Mouse (Mus musculus) R1 (cell line): Measurements from ENCODE around the gene Cdk5r1.

ENCODE experiments used
- DNase-seq: peaks from one replicate; pipeline ENCODE4 v3.0.0-alpha.2; 2018; ENCODE audit warnings: low read depth, low spot score

Gene Cdk5r1

DNA sequence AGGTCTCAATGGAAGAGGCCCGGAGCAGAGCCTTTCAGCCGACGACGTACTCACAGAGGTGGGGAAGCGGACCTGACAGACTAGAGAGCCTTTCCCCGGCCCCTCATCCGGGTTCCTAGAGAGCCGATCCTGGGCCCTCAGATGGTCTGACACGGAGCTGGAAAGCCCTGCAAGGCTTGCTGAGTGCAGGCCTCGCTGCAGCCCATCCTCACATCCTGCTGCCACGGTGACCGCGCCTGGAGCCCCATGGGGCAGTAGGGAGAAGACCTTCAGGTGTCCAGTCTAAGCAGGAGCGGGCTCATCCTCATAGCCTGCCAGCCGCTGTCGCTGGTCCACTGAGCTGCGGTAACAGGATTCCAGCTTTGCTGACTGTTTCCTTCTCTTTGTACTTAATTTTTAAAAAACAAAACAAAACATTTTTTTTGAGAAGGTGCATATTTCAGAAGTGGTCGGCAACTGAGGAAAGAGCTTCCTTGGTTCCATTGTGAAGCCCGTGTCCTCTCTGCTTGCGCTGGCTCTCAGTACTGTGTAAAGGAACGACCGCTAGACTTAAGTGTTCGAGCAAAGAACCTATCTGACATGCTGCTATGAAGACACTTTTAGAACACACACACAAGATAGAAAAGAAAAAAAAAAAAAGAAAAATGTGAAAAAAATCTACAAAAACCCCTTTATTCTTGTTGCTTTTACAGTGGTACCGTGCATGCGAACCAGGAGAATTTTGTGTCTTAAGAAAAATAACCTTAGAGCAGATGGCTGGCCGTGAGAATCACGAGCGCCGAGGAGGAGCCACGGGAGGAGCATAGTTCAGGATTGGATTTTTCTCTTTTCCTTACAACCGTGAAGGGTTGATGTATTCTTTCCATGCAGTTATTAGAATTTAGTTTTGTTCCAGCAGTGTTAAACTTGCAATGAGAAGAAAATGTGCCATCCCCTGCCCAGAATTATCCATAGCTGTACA lies 3.4 kb downstream of the Cdk5r1 start:
- DNase-seq: no peak

DNA sequence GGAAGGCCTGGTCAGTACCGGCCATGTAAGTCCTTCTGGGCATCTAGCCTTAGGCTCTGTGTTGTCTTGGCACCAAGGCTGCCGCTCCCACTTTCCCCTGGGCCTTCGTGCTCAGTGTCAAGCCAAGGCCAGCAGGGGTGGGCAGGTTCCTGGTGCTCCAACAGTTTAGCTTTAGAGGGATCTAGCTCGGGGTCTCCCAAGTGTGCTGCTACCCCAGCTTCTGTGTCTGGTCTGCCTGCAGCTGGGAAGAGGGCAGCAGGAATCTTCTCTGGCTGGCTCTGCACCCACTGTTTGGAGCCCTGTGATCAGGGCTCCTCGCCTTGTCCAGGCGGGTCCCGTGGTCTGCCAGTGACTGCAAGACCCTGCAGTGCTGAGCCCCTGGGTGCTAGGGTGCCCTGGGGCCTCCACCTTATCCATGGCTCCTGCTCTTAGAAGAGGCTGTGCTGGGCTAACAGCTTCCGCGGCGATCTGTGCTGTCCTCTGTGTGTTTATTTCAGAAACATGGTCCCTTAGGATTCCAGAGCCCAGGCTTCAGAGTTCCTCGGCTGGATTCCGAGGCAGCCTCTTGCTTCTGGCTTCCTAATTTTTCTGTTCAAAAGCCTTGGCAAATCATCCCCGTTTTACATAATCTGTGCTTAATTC lies 4.7 kb downstream of the Cdk5r1 start:
- DNase-seq: no peak

DNA sequence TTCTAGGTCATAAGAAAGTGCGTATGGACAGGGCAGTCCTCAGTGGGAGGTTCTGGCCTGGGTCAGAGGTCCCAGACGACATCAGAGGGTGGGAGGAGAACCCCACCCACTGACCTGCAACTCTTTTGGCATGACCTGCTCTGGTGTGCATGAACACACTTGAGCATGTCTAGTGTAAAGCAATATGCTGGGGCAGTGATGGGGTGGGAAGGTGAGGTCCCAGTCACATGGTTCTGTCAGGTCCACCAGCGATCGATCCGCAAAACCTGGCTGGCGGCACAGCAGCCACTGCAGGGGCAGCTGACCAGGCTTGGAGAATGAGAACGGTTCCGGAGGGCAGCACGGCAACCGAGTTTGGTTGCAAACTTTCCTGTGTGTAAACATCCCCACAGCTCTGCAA lies 5.5 kb downstream of the Cdk5r1 start:
- DNase-seq: no peak

DNA sequence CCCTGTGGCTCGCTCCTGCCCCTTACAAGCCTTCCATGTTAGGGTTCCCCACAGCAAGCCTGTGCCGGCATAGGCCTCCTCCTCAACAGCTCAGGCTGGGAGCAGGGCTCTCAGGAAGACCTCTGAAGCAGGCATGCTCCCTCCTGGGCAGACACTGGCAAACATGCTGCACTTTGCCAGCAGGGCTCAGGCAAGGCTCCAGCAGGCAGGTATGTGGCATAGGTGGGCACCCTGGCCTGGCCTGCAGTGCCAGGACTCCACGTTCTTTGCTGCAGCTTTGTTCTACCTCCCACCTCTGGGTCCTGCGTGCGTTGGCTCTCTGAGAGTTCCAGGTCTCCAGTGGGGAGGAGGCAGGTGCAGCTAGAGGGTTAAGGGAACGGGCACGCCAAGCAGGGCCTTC lies 6.1 kb downstream of the Cdk5r1 start:
- DNase-seq: no peak

DNA sequence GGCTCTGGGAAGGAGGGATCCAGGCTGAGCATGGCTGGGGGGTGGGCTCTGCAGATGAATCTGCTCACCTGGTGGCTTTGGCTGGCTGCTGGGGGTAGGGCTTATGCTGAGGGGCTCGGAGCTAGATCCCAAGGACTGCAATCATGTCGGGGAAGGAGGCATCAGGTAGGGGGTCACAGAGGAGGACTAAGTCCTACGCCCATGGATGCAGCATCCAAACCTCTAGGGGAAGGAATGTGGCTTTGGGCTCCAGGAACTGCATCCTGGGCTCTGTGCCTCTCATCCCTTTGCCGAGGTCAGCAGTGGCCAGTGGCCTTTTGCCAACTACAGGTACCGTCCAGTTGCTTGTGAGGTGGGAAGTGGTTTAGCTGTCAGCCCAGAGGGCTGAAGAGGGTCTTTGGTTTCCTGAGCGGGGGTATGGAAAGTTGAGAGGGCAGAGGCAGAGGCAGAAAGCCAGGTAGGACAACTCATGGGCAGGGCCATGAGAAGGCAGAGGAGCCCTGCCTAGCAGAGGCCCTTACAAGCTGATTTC lies 6.8 kb downstream of the Cdk5r1 start:
- DNase-seq: no peak

DNA sequence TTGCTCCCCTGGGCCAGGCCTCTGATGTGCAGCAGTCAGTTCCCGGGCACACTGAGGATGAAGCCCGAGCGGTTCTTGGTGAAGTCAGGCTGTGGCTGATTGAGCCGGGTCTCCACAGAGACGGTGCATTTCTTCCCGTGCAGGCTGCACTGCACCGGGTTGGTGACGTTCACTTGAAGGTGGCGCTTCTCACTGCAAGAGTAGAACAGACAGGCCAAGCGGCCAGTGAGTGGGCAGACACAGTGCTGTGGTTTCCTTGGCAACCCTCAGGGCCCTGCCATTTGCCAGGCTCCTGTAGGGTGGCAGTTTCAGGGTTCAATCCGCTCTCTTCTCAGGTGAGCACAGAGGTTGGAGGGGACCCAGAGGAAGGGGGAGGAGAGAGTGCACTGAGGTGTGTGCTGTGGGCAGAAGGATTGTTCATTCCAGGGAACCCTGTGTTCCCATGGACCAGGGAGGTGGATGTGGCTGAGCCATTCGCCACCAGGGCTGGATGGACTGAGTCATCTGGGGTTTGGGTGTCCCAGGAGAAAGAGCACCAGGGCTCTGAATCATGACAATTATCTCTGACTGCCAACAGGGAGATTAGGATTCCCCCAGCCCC lies 7.5 kb downstream of the Cdk5r1 start:
- DNase-seq: peak; percentile 38

DNA sequence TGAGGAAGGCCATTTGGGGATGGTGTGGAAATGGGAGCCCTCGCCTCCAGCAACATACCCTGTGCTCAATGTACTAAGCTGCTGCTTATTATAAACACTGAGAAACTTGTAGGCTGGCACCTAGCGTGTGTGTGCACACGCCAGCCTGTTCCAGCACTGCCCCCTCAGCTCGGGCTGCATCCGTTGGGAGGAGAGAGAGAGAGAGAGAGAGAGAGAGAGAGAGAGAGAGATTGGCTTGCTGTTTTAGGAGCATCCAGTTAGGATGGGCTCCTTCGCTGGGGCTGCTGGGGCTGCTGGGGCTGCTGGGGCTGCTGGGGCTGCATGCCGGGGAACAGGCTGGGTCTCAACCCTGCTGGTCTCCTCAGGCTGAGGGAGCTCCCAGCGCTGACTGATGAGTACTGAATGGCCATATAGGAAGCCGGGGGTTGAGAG lies 8.3 kb downstream of the Cdk5r1 start:
- no peak for DNase-seq

DNA sequence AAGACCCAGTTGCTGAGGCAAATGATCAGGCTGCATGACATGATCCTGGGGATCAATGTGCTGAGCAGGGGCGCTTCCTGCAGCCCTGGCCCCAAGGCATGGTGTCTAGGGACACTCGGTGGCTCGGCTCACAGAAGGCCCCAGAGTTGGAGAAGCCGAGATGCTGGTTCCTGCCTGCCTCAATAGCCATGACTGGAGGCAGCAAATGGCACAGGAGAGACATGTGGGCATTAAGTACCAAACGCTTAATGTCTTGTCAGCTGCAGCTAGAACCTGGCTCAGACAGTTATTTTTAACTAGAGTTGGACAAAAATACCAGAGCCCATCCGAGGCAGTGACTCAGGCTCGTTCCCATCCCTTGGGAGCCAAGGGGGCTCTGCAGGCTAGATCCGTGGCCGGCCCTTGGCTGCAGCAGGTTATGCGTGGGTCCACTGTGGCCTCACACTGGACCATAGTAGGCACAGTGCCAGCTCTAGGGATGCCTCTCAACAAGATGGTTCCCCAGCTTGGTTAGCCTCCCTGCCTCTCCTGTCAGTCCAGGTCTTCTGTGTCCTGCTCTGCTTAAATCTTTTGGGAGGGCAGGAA lies 8.9 kb downstream of the Cdk5r1 start:
- no peak for DNase-seq

DNA sequence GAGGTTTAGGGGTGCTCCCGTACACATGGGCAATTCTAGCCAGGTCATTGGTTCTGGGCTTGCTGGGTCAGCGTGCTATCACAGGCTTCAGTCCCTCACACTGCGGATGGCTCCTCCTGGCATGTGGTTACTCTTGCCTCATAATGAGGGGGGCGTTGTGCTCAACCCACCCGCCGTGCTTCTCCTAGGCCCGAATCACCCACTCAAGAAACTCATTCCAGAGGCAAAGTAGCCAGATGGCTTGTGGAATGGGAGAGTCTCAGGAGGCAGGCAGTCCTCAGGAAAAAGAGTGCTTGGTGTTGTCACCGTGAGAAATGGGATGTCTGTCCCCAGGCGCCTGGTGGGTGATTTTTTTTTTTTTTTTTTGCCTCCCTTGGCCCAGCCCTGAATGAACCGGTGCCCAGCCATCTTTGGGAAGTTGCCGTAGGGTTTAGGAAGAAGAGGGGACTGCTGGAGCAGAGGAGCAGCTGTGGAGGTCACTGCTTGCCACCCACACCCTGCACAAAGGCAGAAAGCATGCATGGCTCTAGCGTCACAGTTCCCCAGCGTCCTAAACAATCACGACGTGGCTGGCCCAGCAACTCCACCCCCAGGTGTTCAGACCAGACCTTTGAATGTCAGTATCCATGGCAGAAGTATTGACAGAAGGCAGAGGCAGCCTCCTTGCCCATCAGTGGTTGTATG lies 11.2 kb downstream of the Cdk5r1 start:
- DNase-seq: no peak

DNA sequence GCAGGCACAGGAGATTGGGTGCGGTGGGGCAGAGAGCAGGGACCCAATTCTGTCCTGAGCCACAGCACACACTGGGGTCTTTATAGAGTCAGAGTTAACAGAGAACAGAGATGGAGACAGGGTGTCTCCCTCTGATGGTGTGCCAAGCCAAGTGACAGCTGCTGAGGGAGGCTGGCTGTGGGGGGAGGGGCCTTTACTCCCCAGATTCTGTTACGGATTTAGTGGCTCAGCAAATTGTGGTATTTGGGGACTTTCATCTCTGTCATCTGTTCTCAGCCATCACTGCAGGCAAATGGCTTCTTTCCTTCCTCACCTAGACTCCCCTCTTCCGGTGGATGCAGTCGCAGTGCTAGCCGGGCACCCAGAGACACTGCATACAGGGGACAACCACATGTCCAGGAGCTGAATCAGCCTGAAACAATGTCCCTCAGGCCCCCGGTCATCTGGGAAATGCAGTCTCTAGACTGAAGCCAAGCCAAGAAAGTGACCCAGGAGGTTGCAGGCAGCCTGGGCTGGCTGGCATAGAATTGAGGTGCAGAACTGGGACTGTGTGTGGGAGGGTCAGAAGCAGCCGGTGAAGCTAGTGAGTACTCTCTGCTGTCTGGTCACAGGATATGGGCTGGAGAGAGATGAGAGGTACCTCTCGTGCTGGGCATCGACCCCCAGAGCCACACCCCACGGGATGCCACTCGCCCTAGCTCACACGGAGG lies 12.5 kb downstream of the Cdk5r1 start:
- DNase-seq: no peak

DNA sequence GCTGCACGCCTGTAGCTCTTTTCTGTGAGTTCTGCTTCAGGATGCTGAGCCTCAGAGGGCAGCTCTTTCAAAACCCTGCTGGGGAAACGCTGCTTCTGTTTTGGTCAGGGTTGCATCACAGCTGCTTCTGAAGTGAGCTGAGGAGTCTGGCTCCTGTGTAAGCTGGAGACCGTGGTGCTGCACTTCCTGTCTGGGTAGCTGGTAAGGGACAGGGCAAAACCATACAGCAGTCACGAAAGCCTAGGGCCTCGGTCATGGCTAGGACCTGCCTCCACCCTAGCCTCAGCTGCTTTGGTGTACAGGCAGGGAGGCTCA lies 13.0 kb downstream of the Cdk5r1 start:
- no peak for DNase-seq

DNA sequence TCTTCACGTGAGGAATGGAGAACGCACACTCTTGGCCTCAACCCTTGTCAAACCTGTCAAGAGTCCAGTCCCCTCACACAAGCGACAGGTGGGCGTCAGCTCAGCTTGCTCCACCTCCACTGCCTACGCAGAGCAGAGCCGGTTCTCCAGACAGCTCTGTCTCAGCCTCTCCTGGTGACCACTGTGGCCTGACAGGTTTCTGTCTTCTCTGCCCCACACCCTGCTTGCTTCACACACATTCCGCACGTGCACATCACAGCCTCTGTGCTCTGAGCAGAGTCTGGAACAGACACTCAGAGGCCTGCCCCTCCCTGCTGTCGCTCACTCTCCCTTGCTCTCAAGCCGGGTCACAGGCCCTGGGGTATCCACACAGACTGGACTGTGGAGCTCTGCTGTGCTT lies 14.0 kb downstream of the Cdk5r1 start:
- no peak for DNase-seq

DNA sequence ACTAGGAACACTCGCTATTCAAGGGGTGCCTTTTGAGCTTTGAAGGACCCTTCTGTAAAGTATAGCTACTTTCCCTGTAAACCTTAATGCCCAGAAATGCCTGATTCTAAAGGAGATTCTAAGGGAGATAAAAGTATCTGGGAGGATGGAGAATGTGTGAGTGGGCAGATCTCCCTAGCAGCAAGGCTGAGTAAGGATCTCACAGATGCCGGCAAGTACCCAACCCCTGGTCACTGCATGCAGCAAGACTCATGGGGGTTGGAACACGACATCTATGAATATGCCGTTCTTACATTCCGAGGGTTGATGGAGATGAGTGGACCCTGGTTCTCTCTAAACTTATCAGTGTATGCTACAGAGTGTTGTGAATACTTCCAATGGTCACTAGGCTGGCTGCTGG lies 16.4 kb downstream of the Cdk5r1 start:
- no peak for DNase-seq

DNA sequence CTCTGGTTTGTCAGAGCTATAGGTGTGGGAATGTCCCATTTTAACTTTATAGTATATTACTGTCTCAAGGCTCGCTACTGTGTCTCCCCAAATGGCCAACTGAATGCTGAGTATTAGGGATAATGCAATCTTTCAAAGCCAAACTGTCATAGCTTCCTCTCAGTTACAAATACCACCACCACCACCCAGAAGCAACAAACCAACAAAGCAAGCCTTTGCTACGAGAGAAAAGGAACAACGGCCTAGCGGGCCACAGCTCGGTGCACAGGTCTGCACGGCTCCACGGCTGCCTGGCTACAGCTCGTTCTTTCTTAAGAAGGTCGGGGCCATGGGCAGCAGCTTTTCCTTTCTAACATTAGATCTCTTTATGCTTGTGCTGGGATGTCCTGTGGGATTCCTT lies 18.0 kb downstream of the Cdk5r1 start:
- DNase-seq: no peak

DNA sequence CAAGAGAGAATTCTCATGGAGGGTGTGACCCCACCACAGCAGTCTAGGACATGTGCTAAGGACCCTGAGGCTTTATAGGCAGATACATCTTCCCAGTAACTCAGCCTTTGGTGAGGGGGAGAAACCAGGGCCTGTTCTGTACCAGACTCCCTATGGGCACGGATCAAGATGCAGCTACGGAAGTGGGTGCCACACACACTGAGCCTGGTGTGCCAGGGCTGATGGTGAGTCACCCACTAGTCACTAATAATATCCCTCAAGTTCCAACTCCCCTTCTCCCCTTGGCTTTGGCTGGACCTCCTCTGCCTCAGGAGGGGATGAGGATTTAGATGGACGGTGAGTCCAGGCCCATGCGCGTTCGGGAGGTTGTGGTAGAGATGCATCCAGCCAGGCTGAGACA lies 19.1 kb downstream of the Cdk5r1 start:
- DNase-seq: no peak

DNA sequence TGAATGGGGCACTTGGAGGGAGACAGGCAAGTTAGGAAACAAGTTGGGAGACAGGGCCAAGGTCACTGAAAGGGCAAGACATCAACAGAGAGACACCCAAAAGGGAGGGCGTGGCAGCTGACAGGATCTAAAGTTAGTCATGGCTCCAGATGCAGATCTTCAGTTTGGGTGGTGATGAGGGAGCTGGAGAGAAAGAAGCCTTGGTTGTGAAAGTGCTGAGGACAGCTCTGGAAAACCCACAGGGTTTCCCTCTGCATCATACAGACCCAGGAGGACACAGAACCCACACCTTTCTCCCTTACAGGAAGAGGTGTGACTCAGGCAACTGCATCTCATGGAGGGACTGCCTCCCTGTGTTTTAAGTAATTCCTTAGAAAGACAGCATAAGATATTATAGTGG lies 19.8 kb downstream of the Cdk5r1 start:
- no peak for DNase-seq

DNA sequence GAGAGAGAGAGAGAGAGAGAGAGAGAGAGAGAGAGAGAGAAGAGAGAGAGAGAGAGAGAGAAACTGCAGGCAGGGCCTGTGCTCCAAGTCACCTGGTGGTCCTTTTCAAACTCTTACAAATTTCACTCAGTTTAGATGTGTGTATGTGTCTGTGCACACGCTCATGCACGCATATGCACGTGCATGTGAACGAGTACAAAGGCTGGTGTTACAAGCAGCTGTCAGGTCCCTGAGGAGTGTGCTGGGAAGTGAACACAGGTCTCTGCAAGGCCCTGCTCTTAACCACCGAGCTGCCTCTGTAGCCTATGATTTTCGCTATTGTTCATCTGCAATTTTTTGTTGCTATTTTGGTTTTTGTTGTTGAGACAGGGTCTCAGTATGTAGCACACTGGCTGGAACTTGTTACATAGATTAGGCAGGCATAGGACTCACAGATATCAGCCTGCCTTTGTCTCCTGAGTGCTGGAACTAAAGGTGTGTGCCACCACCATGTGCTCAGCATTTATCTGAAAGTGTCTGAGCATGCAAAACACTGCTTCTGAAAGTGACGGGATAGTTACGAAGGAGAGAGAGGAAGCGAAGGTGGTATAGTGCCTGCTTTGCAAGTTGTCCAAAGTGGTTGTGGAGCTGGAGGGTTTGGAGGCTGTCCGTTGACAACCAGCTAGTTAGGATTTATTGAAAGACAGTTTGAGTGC lies 20.5 kb downstream of the Cdk5r1 start:
- no peak for DNase-seq

DNA sequence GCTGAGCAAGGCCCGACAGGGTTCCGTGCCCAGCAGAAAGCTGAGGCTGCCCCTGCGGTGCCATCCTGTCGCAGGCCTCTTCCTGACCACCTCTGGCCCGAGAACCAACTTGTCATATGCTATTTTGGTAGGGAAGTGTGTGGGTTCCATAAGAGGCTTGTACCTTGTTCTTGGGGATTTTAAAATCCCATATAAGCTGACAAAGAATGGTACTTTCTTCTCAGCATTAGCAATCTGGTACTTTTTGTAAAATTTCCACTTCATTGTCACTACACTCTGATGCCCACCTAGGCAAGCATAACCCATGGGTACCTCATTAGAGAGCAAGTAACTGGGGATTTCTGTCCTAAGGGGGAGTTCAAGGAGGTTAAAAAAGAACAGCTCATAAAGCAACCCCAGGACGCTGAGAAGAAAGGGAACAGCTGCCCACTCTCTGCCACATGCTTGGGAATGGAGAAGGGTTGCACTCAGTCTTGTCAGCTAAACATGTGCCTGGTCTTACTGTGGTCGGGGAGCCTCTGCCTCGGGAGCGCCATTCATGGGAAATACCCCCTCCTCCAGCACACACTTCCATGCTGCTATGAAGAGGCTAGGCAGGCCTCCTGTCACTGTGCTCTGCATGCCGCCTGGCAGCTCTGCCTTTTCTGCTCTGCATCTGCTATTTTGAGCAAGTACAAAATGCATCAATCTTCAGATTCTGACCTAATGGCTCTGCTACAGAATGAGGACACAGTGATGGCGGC lies 21.7 kb downstream of the Cdk5r1 start:
- no peak for DNase-seq

DNA sequence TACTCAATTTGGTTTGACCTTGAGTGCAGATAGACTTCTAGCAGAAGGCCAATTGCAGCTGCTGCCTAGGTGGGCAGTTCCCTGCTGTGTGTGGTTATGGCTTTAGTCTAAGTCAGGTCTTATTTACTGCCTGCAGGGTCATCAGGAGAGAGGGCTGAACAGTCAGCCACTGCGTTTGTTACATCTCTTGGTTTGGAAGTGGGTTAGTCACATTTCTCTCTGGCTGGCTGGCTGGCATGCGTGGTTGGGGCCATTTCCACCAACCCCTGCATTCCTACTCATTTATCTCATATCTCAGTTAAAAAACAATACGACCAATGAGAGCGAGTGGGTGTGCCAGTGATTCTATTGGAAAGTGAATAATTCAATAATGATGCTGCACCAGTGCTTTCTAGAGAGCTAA lies 22.7 kb downstream of the Cdk5r1 start:
- DNase-seq: no peak

DNA sequence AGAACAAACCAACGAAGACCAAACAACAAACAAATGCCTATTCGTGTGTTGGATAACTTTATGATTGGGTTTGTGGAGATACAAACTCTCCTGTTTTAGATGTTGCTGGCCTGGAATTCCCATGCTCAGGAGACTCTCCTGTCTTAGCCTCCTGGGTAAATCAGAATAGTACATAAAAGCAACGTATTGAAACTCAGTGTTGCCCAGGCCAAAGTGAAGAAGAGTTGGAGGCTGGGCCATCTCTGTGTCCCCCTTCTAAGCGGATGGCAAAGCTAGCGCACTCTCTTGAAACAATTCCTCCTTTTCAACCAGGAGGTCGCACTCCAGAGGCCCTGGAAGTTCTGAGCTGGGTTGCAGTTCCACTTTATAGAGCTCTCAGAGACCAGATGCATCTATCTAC lies 26.5 kb downstream of the Cdk5r1 start:
- no peak for DNase-seq
